Mouse (Mus musculus) naive thymus-derived CD4-positive, alpha-beta T cell, adult 2 months (primary cell): ENCODE results near the gene Ccz1.

Experiments
- DNase-seq: peaks from one replicate; pipeline ENCODE4 v3.0.0-alpha.2; 2011; ENCODE audit warnings: low read depth

Ccz1 gene

GRCm38 (mm10) chr5:144014551-144015311 is at the start of gene Ccz1:
Ccz1 (minus strand) TSS chr5:144014877.
- peak; percentile 78 for DNase-seq

- DNase-seq = no peak
These were observed 49.4 kb upstream of the Ccz1 start for GRCm38 (mm10) chr5:144064093-144064492.

- no peak for DNase-seq
These were observed 39.7 kb upstream of the Ccz1 start for GRCm38 (mm10) chr5:144054340-144054739.

GRCm38 (mm10) chr5:144053450-144053849 is 38.8 kb upstream of the Ccz1 start:
- DNase-seq = no peak

- DNase-seq = peak; percentile 17
These were observed 36.6 kb upstream of the Ccz1 start for GRCm38 (mm10) chr5:144051268-144051667.

- no peak for DNase-seq
These were observed 35.2 kb upstream of the Ccz1 start for GRCm38 (mm10) chr5:144049881-144050280.

- DNase-seq = no peak
These were observed 32.6 kb upstream of the Ccz1 start for GRCm38 (mm10) chr5:144047324-144047723.

GRCm38 (mm10) chr5:144043166-144043565 is 28.5 kb upstream of the Ccz1 start:
- no peak for DNase-seq

- peak; percentile 81 for DNase-seq
These were observed 26.2 kb upstream of the Ccz1 start for GRCm38 (mm10) chr5:144040720-144041364.

- DNase-seq = no peak
These were observed 25.2 kb upstream of the Ccz1 start for GRCm38 (mm10) chr5:144039886-144040285.

- DNase-seq = no peak
These were observed 24.5 kb upstream of the Ccz1 start for GRCm38 (mm10) chr5:144039156-144039675.

GRCm38 (mm10) chr5:144036952-144037351 is 22.3 kb upstream of the Ccz1 start:
- DNase-seq = no peak

- no peak for DNase-seq
These were observed 19.9 kb upstream of the Ccz1 start for GRCm38 (mm10) chr5:144034567-144034966.

GRCm38 (mm10) chr5:144032491-144032890 is 17.8 kb upstream of the Ccz1 start:
- no peak for DNase-seq

- DNase-seq = no peak
These were observed 12.1 kb upstream of the Ccz1 start, which contains the start of gene Ocm for GRCm38 (mm10) chr5:144026620-144027263. Ocm (minus strand) TSS chr5:144026670.

GRCm38 (mm10) chr5:144015845-144016244 is 1.2 kb upstream of the Ccz1 start:
- DNase-seq = no peak

- DNase-seq = no peak
These were observed 604 bp upstream of the Ccz1 start for GRCm38 (mm10) chr5:144015312-144015650.

GRCm38 (mm10) chr5:144013366-144014134 is 1.1 kb downstream of the Ccz1 start:
- peak; percentile 22 for DNase-seq

- DNase-seq = no peak
These were observed 12.1 kb downstream of the Ccz1 start for GRCm38 (mm10) chr5:144002461-144003192.

GRCm38 (mm10) chr5:143999409-143999808 is 15.3 kb downstream of the Ccz1 start:
- no peak for DNase-seq

GRCm38 (mm10) chr5:143994632-143995365 is 19.9 kb downstream of the Ccz1 start:
- DNase-seq = no peak
